Mouse (Mus musculus) limb, embryonic 13.5 days (tissue): ENCODE data around the gene Rtca. TPM values are rescaled to one million over a fixed set of nuclear protein-coding genes. Genes with fewer than 3 reads are reported as not detected.

Experiments used
- ATAC-seq: fragments of 200-750 bp; cut with Nextera tagmentation; 2 replicates; pipeline ENCODE4 v1.8.0; 2017; ENCODE audit warnings: low read depth, moderate number of reproducible peaks, moderate TSS enrichment; ENCODE audit not compliant: low FRiP score
- H3K27ac ChIP-seq: fragments of 300-500 bp; sonication (generic); 2 replicates; pipeline ENCODE4 v1.5.1; 2015; ENCODE audit warnings: inconsistent platforms, mild to moderate bottlenecking, moderate library complexity
- H3K27me3 ChIP-seq: fragments of 300-500 bp; sonication (generic); 2 replicates; pipeline ENCODE4 v1.6.1; 2015; ENCODE audit warnings: mild to moderate bottlenecking, inconsistent platforms
- H3K36me3 ChIP-seq: fragments of 300-500 bp; sonication (generic); 2 replicates; pipeline ENCODE4 v1.6.1; 2015; ENCODE audit warnings: inconsistent platforms, mild to moderate bottlenecking, moderate library complexity
- H3K4me1 ChIP-seq: fragments of 300-500 bp; sonication (generic); 2 replicates; pipeline ENCODE4 v1.6.1; 2015; ENCODE audit warnings: inconsistent platforms
- H3K4me2 ChIP-seq: fragments of 300-500 bp; sonication (generic); replicated peaks from 2 replicates; pipeline ENCODE4 v1.6.1; 2015; ENCODE audit warnings: inconsistent platforms, mild to moderate bottlenecking, moderate library complexity
- H3K4me3 ChIP-seq: fragments of 300-500 bp; sonication (generic); 2 replicates; pipeline ENCODE4 v1.5.1; 2015; ENCODE audit warnings: moderate library complexity, mild to moderate bottlenecking, inconsistent platforms
- H3K9ac ChIP-seq: fragments of 300-500 bp; sonication (generic); 2 replicates; pipeline ENCODE4 v1.6.1; 2015; ENCODE audit warnings: mild to moderate bottlenecking, inconsistent platforms
- H3K9me3 ChIP-seq: fragments of 300-500 bp; sonication (generic); 2 replicates; pipeline ENCODE4 v1.6.1; 2016; ENCODE audit warnings: inconsistent platforms
- WGBS: fragments of 180-500 bp; shearing (Covaris S2); methylation state at CpG from one replicate; pipeline ENCODE4 v1.1.7; 2015; 5-methylcytosine and 5-hydroxymethylcytosine counted together
- polyA plus RNA-seq: library from polyadenylated mRNA; unstranded; fragments of >200 nt; fragmentation: Nextera tagmentation; extraction: Ambion mirVana; gene quantifications from 2 replicates; pipeline ENCODE4 v1.2.1, GENCODE M21; 2015

Gene Rtca
- polyA plus RNA-seq, 1 experiment from 2014 or later = 77.4 TPM

GRCm38 (mm10) chr3:116465709-116466108, 42.3 kb downstream of the Rtca start:
- Histone ChIP-seq H3K4me3 (no peak overlapping the region), H3K27me3 (no peaks in the 10 kb centered on the region), H3K9me3 (no peaks in the 10 kb centered on the region), H3K27ac (no peak overlapping the region), H3K9ac (no peak overlapping the region), H3K4me1 (no peaks in the 10 kb centered on the region), H3K4me2 (no peak overlapping the region), H3K36me3 (no peaks in the 10 kb centered on the region)
- no peak for ATAC-seq
- 85% methylated on average over 12 of the region's 12 CpGs for WGBS

- Histone ChIP-seq H3K9ac (no peak overlapping the region), H3K27ac (no peak overlapping the region), H3K36me3 (no peaks in the 10 kb centered on the region), H3K4me2 (no peak overlapping the region), H3K27me3 (no peaks in the 10 kb centered on the region), H3K4me1 (no peaks in the 10 kb centered on the region), H3K4me3 (no peak overlapping the region), H3K9me3 (no peaks in the 10 kb centered on the region)
- WGBS = 48% methylated on average over 2 of the region's 2 CpGs
- no peak for ATAC-seq
Measured at GRCm38 (mm10) chr3:116464318-116464717, 43.7 kb downstream of the Rtca start.

- H3K27me3 ChIP-seq = no peaks in the 10 kb centered on the region
- ATAC-seq = no peak
- H3K4me1 ChIP-seq = no peaks in the 10 kb centered on the region
- 0 out of 2 replicates have a peak, but pooled peaks cover 4% of the 10 kb centered on the region for H3K9me3 ChIP-seq
- H3K9ac ChIP-seq = no peak overlapping the region
- H3K4me3 ChIP-seq = no peak overlapping the region
- no peaks in the 10 kb centered on the region for H3K36me3 ChIP-seq
- no peak overlapping the region for H3K4me2 ChIP-seq
- 88% methylated on average over 4 of the region's 4 CpGs for WGBS
- H3K27ac ChIP-seq = no peak overlapping the region
Measured at GRCm38 (mm10) chr3:116461053-116461452, 47.0 kb downstream of the Rtca start.

- Histone ChIP-seq H3K4me1 (no peaks in the 10 kb centered on the region), H3K27me3 (no peaks in the 10 kb centered on the region), H3K4me2 (no peak overlapping the region), H3K36me3 (no peaks in the 10 kb centered on the region), H3K4me3 (no peak overlapping the region), H3K27ac (no peak overlapping the region), H3K9me3 (peaks cover 17% of the 10 kb centered on the region), H3K9ac (no peak overlapping the region)
- ATAC-seq = no peak
- WGBS = 87% methylated on average over 1 of the region's 1 CpGs
Measured at GRCm38 (mm10) chr3:116454529-116454928, 53.5 kb downstream of the Rtca start.

- Histone ChIP-seq H3K4me2 (no peak overlapping the region), H3K36me3 (no peaks in the 10 kb centered on the region), H3K9ac (no peak overlapping the region), H3K4me3 (no peak overlapping the region), H3K9me3 (peaks cover 13% of the 10 kb centered on the region), H3K4me1 (no peaks in the 10 kb centered on the region), H3K27ac (no peak overlapping the region), H3K27me3 (no peaks in the 10 kb centered on the region)
- no peak for ATAC-seq
- 70% methylated on average over 3 of the region's 3 CpGs for WGBS
Measured at GRCm38 (mm10) chr3:116450741-116451140, 57.3 kb downstream of the Rtca start.

GRCm38 (mm10) chr3:116444327-116444726, 63.7 kb downstream of the Rtca start:
- no peaks in the 10 kb centered on the region for H3K9me3 ChIP-seq
- no peaks in the 10 kb centered on the region for H3K4me1 ChIP-seq
- no peaks in the 10 kb centered on the region for H3K36me3 ChIP-seq
- ATAC-seq = no peak
- H3K27me3 ChIP-seq = no peaks in the 10 kb centered on the region
- no peak overlapping the region for H3K27ac ChIP-seq
- no peak overlapping the region for H3K4me3 ChIP-seq
- 80% methylated on average over 9 of the region's 9 CpGs for WGBS
- no peak overlapping the region for H3K4me2 ChIP-seq
- H3K9ac ChIP-seq = no peak overlapping the region

- H3K4me2 ChIP-seq = no peak overlapping the region
- H3K4me1 ChIP-seq = no peaks in the 10 kb centered on the region
- H3K36me3 ChIP-seq = no peaks in the 10 kb centered on the region
- no peaks in the 10 kb centered on the region for H3K9me3 ChIP-seq
- WGBS = 77% methylated on average over 1 of the region's 1 CpGs
- H3K27ac ChIP-seq = no peak overlapping the region
- H3K4me3 ChIP-seq = no peak overlapping the region
- no peaks in the 10 kb centered on the region for H3K27me3 ChIP-seq
- H3K9ac ChIP-seq = no peak overlapping the region
- no peak for ATAC-seq
Measured at GRCm38 (mm10) chr3:116442788-116443187, 65.2 kb downstream of the Rtca start.

GRCm38 (mm10) chr3:116441518-116442205, 66.3 kb downstream of the Rtca start:
- H3K36me3 ChIP-seq = no peaks in the 10 kb centered on the region
- ATAC-seq = no peak
- no peak overlapping the region for H3K27ac ChIP-seq
- no peak overlapping the region for H3K4me2 ChIP-seq
- H3K27me3 ChIP-seq = no peaks in the 10 kb centered on the region
- 90% methylated on average over 15 of the region's 15 CpGs for WGBS
- H3K4me3 ChIP-seq = no peak overlapping the region
- H3K9ac ChIP-seq = no peak overlapping the region
- no peaks in the 10 kb centered on the region for H3K4me1 ChIP-seq
- no peaks in the 10 kb centered on the region for H3K9me3 ChIP-seq

- Histone ChIP-seq H3K4me3 (no peak overlapping the region), H3K4me1 (no peaks in the 10 kb centered on the region), H3K27ac (no peak overlapping the region), H3K9me3 (no peaks in the 10 kb centered on the region), H3K9ac (no peak overlapping the region), H3K4me2 (no peak overlapping the region), H3K27me3 (no peaks in the 10 kb centered on the region), H3K36me3 (no peaks in the 10 kb centered on the region)
- no peak for ATAC-seq
- 53% methylated on average over 8 of the region's 8 CpGs for WGBS
Measured at GRCm38 (mm10) chr3:116440066-116440997, 67.7 kb downstream of the Rtca start.

Other genes starting within 250 kb of the Rtca start
- gene Cdc14a, start 84.2 kb downstream of the Rtca start, polyA plus RNA-seq = 8.5 and 10.1 TPM in 2 replicates
- gene Dbt, start 4.9 kb upstream of the Rtca start, polyA plus RNA-seq = 16.1 and 16.7 TPM in 2 replicates
- gene Lrrc39, start 54.8 kb upstream of the Rtca start, polyA plus RNA-seq = 0.84 and 0.87 TPM in 2 replicates
- gene Sass6, start 86.8 kb upstream of the Rtca start, polyA plus RNA-seq = 24.1 and 27.0 TPM in 2 replicates
- gene Trmt13, start 106.4 kb upstream of the Rtca start, polyA plus RNA-seq = 38.4 and 39.1 TPM in 2 replicates
- 79.5 and 84.6 TPM in 2 replicates for gene Mfsd14a, start 154.5 kb upstream of the Rtca start, polyA plus RNA-seq
- gene Gm43191, start 173.1 kb upstream of the Rtca start, polyA plus RNA-seq = not detected in 2 replicates
- gene Slc35a3, start 204.6 kb upstream of the Rtca start, polyA plus RNA-seq = 9.9 and 11.9 TPM in 2 replicates